Mouse (Mus musculus) kidney, adult 18-20 months (tissue): ENCODE measurements around the gene Ccdc38.
"Not testable (repeated sequence)": the region's sequence is repeated elsewhere in the genome, so short reads cannot be mapped to it uniquely, and the experiment has no call there.

Source experiments
- DNase-seq: peaks from one replicate; pipeline ENCODE4 v3.0.0; 2021

Gene Ccdc38

DNA sequence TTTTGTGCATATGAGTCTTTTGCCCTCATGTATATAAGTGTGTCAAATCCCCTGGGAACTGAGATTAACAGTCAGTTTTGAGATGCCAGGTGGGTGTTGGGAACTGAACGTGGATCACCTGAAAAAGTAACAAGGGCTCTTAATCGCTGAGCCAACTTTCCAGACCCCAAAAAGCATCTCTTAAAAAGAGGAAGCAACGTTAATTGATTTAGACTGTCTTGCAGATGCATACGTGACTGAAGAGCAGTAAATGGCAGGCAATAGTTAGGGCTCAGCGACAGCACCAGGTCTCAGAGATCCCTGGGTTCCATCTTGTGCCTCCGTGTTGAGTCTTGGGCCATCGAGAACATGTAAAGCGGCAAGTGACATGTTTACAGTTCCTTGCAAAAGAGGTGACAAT, 12.2 kb downstream of the Ccdc38 start:
- DNase-seq: no peak

DNA sequence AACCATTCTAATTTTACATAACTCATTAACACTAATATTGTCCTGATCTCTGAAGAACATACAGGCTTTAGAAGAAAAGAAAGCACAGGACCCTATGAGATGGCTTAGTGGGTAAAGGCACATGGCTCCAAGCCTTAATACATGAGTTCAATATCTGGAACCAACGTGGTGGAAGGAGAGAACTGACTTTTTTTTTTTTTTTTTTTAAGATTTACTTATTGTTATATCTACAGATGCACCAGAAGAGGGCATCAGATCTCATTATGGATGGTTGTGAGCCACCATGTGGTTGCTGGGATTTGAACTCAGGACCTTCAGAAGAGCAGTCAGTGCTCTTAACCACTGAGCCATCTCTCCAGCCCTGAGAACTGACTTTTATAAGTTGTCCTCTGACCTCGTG, 17.5 kb downstream of the Ccdc38 start:
- DNase-seq: not testable (repeated sequence)

- DNase-seq: no peak
Observed at GRCm38 (mm10) chr10:93559786-93560185, 19.4 kb downstream of the Ccdc38 start.

- no peak for DNase-seq
Observed at GRCm38 (mm10) chr10:93564518-93565090, 24.2 kb downstream of the Ccdc38 start.

GRCm38 (mm10) chr10:93567066-93567465, 26.6 kb downstream of the Ccdc38 start:
- no peak for DNase-seq

DNA sequence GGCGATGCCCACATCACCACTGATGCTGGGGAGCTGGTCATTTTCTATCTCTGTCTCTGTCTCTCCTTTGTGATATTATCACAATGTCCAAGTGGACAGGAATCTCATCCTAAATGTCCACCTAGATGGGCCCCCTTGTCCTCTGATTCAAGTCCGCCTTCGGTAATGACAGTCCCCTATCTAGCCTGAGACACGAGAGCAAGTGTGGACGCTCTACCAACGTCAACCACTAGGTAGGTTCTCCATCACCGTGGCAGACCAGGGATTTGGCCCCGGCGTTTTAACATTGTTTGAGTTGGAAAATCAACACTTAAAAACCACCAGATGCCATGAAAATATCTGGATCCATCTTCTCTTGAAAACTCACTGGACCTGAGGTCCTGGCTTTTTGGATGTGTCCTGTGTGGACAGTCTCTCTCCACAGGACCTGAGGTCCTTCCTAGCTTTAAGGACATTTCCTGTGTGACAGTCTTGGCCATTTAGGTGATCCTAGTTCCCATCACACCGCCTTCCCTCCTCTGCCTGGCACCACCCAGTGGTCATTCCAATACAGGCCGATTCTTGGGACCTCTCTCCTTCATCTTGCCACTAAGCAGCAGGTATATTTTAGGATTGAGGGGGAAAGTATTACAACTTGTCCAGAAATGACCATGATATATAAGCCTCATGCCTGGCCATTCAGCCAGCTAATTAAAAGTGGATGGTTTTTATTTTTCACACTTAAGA, 27.6 kb downstream of the Ccdc38 start:
- DNase-seq: no peak

GRCm38 (mm10) chr10:93568671-93569070, 28.2 kb downstream of the Ccdc38 start:
- DNase-seq: no peak

DNA sequence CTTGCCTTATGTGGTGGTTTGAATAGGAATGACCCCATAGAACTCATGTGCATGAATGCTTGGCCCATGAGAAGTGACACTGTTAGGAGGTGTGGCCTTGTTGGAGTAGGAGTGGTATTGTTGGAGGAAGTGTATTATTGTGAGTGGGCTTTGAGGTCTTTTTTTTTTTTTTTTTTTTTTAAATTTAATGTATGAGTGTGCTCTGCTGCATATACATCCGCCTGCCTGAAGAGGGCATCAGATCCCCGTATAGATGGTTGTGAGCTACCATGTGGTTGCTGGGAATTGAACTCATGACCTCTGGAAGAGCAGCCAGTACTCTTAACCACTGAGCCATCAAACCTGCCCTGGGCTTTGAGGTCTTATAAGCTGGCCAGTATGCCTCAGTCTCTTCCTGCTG, 31.8 kb downstream of the Ccdc38 start:
- no peak for DNase-seq

GRCm38 (mm10) chr10:93574966-93575365, 34.5 kb downstream of the Ccdc38 start:
- no peak for DNase-seq

- no peak for DNase-seq
Observed at GRCm38 (mm10) chr10:93575960-93576359, 35.5 kb downstream of the Ccdc38 start.

DNA sequence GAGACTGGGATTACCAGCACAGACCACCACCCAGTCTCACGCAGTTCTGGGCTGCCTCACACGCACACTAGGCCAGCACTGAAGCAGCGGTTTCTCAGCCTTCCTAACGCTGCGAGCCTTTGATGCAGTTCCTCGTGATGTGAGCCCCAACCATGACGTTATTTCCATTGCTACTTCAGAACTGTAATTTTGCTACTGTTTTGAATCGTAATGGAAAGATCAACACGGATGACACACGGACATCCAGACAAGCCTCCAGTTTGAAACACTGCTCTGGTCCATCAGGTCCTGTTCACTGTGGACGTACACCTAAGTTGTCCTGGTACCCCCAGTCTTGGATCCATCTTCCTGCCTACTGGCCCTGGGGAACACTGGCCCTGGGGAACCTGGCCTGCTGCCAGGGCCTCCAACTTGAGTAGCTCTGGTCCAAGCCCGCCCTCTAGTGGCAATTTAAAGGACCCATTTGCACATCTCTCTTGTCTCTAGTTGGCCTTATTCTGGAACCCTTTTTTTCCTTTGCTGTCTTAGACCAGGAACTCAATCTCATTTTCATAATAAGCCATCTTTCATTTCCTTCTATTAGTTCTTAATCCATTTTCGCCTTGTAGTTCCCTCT, 36.9 kb downstream of the Ccdc38 start:
- DNase-seq: peak; percentile 72

GRCm38 (mm10) chr10:93588796-93589195, 48.4 kb downstream of the Ccdc38 start:
- peak; percentile 13 for DNase-seq

- peak; percentile 97 for DNase-seq
Observed at GRCm38 (mm10) chr10:93589281-93589848, 48.9 kb downstream of the Ccdc38 start, which contains the start of gene Snrpf. Gene Snrpf (minus strand): TSS chr10:93589706.

- peak; percentile 22 for DNase-seq
Observed at GRCm38 (mm10) chr10:93592456-93592855, 52.0 kb downstream of the Ccdc38 start.

DNA sequence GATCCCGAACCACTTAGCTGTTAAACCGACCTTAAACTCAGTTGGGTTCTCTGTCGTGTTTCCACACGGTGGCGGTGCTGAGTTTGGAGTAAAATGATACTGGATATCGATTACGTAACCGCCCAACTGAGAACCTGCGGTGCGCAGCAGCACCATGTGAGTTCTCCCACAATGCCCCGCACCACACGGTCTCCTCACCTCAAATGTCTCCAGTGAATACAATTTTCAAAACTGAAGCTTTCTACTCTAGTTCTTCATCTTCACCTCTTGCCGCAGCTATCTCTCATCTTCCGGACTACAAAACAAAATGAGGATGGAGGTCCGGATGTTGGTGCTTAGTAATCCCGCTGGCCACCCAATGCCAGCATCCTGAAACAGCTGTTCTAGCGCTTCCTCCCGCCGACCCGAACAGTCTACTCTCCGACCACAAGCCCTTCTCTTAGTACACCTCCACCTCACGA, 53.6 kb downstream of the Ccdc38 start:
- DNase-seq: peak; percentile 87

GRCm38 (mm10) chr10:93595831-93596230, 55.4 kb downstream of the Ccdc38 start:
- no peak for DNase-seq

GRCm38 (mm10) chr10:93596641-93597040, 56.2 kb downstream of the Ccdc38 start:
- DNase-seq: no peak

- no peak for DNase-seq
Observed at GRCm38 (mm10) chr10:93602309-93602708, 61.9 kb downstream of the Ccdc38 start.

DNA sequence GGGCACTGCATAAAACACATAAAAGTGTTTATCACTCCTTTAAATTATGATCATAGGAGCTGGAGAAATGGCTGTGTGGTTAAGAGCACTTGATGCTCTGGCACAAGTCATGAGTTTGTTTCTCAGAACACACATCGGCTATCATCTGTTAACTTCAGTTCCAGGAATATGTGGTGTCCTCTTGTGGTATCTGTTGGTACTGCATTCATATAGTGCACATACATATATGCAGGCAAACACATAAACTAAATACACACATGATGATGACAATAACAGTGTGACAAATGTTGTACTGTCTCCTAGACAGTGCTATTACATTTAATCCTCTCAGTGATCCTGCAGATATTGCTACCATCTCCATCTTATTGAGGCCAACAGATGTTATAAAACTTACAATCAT, 62.8 kb downstream of the Ccdc38 start:
- no peak for DNase-seq

DNA sequence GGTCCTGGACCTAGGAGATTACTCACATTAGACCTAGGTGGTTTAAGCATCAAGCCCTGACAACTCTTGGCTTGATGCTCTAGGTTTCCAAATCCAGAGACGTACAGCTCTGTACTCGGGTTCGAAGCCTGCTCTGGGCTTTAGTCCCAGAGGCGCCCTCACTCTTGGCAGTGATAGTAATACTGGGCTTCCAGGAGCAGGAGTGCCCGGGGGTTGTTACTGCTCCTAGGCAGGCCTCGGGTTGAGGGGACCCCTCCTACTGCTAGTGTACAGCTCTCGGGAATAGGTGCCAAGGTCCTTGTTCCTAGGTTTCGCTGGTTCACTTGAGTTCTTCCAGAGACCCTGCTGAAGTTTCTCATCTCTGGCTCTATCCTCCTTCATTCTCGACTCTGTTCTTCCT, 65.9 kb downstream of the Ccdc38 start:
- DNase-seq: no peak

GRCm38 (mm10) chr10:93608051-93608450, 67.6 kb downstream of the Ccdc38 start:
- DNase-seq: no peak

DNA sequence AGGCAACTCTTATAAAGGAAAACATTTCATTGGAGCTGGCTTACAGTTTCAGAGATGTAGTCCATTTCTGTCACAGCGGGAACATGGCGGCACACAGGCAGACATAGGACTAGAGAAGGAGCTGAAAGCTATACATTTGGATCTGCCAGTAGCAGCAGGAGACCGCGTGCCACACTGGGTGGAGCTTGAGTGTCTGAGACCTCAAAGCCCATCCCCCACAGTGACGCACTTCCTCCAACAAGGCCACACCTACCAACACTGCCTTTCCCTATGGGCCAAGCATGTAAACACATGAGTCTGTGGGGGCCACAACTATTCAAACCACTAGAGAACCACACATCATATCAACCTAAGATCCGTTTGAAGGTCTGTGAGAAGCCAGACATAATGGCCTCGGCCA, 68.8 kb downstream of the Ccdc38 start:
- DNase-seq: no peak

DNA sequence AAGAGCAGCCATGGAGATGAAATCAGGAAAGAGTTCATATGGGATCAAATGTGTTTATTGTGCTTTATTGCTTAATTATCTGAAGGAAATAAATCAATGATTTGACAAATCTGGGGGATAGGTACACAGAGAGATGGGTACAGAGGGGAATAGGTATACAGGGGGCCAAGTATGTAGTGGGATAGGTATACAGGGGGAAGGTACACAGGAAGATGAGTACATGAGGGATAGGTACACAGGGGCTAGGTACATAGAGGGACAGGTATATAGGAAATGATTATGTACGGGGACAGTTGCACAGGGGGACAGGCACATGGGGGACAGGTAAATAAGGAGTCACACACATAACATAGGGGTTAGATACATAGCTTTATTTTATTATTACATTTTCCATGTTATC, 70.5 kb downstream of the Ccdc38 start:
- DNase-seq: no peak
